Mouse (Mus musculus) embryonic facial prominence, embryonic 12.5 days (tissue): ENCODE data around the gene Enpp4. TPM values are rescaled to one million over a fixed set of nuclear protein-coding genes. Genes with fewer than 3 reads are reported as not detected.

Source experiments
- ATAC-seq: fragments of 200-750 bp; cut with Nextera tagmentation; 2 replicates; pipeline ENCODE4 v1.8.0; 2017; ENCODE audit not compliant: insufficient number of reproducible peaks, insufficient read depth, low FRiP score, low TSS enrichment
- H3K27ac ChIP-seq: fragments of 300-500 bp; sonication (generic); 2 replicates; pipeline ENCODE4 v1.5.1; 2016; ENCODE audit warnings: mild to moderate bottlenecking
- H3K27me3 ChIP-seq: fragments of 300-500 bp; sonication (generic); 2 replicates; pipeline ENCODE4 v1.6.1; 2016; ENCODE audit warnings: mild to moderate bottlenecking, moderate library complexity
- H3K36me3 ChIP-seq: fragments of 300-500 bp; sonication (generic); 2 replicates; pipeline ENCODE4 v1.6.1; 2016; ENCODE audit warnings: mild to moderate bottlenecking
- H3K4me1 ChIP-seq: fragments of 300-500 bp; sonication (generic); 2 replicates; pipeline ENCODE4 v1.6.1; 2016
- H3K4me2 ChIP-seq: fragments of 300-500 bp; sonication (generic); replicated peaks from 2 replicates; pipeline ENCODE4 v1.6.1; 2016; ENCODE audit warnings: mild to moderate bottlenecking, moderate library complexity
- H3K4me3 ChIP-seq: fragments of 300-500 bp; sonication (generic); 2 replicates; pipeline ENCODE4 v1.5.1; 2016; ENCODE audit warnings: mild to moderate bottlenecking
- H3K9ac ChIP-seq: fragments of 300-500 bp; sonication (generic); 2 replicates; pipeline ENCODE4 v1.6.1; 2016; ENCODE audit warnings: mild to moderate bottlenecking, moderate library complexity
- H3K9me3 ChIP-seq: fragments of 300-500 bp; sonication (generic); 2 replicates; pipeline ENCODE4 v1.6.1; 2016; ENCODE audit warnings: mild to moderate bottlenecking, moderate library complexity
- WGBS: fragments of 180-500 bp; shearing (Covaris S2); methylation state at CpG from one replicate; pipeline ENCODE4 v1.1.7; 2016; 5-methylcytosine and 5-hydroxymethylcytosine counted together
- polyA plus RNA-seq: library from polyadenylated mRNA; unstranded; fragments of >200 nt; fragmentation: Nextera tagmentation; extraction: Ambion mirVana; gene quantifications from 2 replicates; pipeline ENCODE4 v1.2.1, GENCODE M21; 2016

Enpp4 gene
- polyA plus RNA-seq, 1 experiment from 2014 or later = 4.8 TPM

DNA sequence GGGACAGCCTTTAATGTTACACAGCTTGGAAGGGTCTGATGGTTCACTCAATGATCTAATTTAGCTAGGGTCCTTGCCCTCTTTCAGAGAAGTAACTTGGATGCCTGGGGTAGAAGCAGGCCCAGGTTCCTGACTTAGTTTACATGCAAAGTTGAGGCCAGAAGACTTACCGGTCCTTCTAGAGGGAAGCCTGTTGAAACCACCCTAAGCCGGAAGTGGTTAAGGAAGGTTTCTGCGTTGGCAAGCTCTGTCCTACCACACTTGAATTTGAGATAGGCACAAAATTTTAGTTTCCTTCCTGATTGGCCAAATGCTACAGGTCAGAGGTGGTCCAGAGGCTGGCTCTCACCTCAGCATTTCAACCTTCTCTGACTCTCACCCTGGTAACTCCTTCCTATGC is 17.4 kb downstream of the Enpp4 start:
- ATAC-seq = no peak
- H3K27ac ChIP-seq = no peak overlapping the region
- no peaks in the 10 kb centered on the region for H3K27me3 ChIP-seq
- H3K9me3 ChIP-seq = no peaks in the 10 kb centered on the region
- no peaks in the 10 kb centered on the region for H3K36me3 ChIP-seq
- no peak overlapping the region for H3K4me3 ChIP-seq
- WGBS = 90% methylated on average over 3 of the region's 3 CpGs
- no peak overlapping the region for H3K4me2 ChIP-seq
- H3K4me1 ChIP-seq = no peaks in the 10 kb centered on the region
- no peak overlapping the region for H3K9ac ChIP-seq

DNA sequence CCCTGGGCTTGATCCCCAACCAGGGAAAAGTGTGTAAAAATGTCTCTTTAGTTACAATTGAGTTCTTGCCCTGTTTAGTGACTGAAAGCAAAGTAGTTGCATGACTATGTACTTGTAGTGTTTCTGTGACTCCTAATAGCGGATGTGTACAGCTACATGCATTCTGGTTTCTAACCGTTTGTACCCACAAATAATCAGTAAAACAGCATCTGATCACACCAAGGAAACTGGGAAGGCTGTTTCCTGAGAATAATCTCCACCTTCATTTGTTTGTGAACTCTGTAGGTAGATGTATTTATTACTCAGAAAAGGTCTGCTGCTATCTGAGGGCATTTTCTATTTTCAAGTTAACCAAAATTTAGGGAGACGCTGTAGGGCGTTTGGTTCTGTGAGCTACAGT is 22.5 kb downstream of the Enpp4 start:
- Histone ChIP-seq H3K9ac (no peak overlapping the region), H3K4me2 (no peak overlapping the region), H3K4me1 (no peaks in the 10 kb centered on the region), H3K9me3 (no peaks in the 10 kb centered on the region), H3K27me3 (no peaks in the 10 kb centered on the region), H3K4me3 (no peak overlapping the region), H3K27ac (no peak overlapping the region), H3K36me3 (no peaks in the 10 kb centered on the region)
- no peak for ATAC-seq
- 85% methylated on average over 4 of the region's 4 CpGs for WGBS

DNA sequence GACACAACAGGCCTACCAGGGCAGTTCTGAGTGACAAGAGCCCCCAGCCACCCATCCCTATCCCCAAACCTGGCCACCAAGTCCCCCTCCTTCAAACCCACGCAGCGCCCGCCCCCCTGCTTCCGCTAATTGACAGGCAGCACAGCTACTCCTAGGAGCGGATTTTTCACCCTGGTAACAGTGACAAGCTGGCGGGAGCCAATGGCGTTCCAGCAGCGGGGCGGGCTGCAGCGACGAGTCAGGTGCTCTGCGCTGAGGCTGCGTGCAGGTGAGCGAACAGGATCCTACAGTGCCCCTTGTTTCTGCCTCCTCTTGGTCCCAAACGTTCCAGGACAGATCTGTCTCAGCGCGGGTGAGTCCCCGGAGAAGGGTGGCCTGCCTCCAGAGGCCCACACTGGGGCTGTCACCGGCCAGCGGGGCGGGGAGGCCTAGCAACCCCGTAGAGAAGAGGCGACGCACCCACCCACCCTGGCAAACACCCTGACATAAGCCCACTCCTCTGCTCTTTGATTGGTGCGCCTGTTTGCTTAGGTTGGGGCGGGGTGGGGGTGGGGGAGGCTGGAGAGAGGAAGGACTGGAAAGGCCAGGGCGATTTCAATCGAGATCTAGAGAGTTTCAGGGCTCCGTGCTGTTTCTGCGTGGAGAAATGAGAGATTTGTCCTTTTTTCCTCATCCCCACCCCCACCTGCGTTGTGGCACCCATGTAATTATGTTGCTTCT is 26.8 kb downstream of the Enpp4 start, which contains the start of gene Enpp5:
Enpp5 (plus strand) TSS at position 183 of the 720 bp plus-strand sequence.
- no peaks in the 10 kb centered on the region for H3K36me3 ChIP-seq
- ATAC-seq = peak; percentile 92
- H3K4me2 ChIP-seq = peak within 1 kb of the TSS; percentile 96
- H3K4me3 ChIP-seq = peak within 1 kb of the TSS; percentile 68
- H3K27ac ChIP-seq = no peak within 1 kb of the TSS
- H3K9ac ChIP-seq = peak within 1 kb of the TSS; percentile 58
- no peaks in the 10 kb centered on the region for H3K4me1 ChIP-seq
- H3K9me3 ChIP-seq = no peaks in the 10 kb centered on the region
- peaks cover 4% of the 10 kb centered on the region; the same call in 1 of the 2 replicates for H3K27me3 ChIP-seq
- WGBS = under 1% methylated on average over 31 of the region's 31 CpGs

DNA sequence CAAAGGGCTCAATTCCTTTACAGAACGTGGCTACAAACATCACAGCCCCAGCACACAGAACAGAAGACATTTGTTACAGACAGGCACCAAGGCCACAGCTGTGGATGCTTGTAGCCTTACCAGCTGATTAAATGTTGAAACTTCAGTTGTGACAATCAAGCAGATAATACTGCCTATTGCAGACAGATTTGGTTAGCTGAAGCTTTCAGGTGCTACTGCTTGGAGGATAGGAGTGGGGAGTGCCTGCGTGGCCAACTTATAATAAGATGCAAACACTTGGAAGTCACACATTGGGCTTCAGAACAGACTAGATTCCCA is 27.8 kb downstream of the Enpp4 start:
- WGBS = 65% methylated on average over 2 of the region's 2 CpGs
- ATAC-seq = no peak

DNA sequence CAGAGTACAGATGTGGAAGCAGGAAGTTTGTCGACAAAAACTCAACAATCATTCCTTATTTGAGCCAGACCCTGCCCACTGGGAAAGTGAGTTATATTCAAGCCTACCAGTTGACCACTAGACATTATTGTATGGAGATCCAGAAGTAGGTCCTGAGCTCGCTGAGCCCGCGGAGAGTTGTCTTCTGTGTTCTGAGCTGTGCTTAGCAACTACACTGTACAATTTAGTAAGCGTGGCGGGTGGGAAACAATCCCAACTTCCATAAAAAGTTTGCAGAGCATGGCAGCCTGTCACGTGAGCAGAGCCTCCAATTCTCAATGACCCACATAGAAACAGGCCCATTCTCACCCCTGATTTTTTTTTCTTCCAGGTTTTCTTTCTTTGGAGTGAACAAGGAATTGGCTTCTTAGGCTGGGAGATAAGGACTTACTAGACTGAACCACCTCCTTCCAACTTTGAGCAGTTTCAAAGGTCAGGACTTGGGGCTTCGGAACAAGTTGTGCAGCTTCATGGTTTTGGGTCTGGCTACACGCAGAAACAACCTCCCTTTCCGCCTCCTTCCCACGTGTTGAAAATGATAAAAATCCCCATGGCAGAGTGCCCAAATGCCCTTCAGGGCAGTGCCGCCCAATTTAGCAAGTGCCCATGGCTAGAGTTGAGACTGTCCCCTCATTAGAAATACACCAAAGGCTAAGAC is 28.3 kb downstream of the Enpp4 start:
- ATAC-seq = no peak
- WGBS = 83% methylated on average over 12 of the region's 12 CpGs

More for the DNA sequence above, 27.8 kb downstream of the Enpp4 start:
- H3K9me3 ChIP-seq = no peaks in the 10 kb centered on the region
- H3K4me3 ChIP-seq = no peak overlapping the region
- no peak overlapping the region for H3K9ac ChIP-seq
- H3K4me1 ChIP-seq = no peaks in the 10 kb centered on the region
- H3K36me3 ChIP-seq = no peaks in the 10 kb centered on the region
- no peak overlapping the region for H3K4me2 ChIP-seq
- no peak overlapping the region for H3K27ac ChIP-seq
- peaks cover 4% of the 10 kb centered on the region; the same call in 1 of the 2 replicates for H3K27me3 ChIP-seq

DNA sequence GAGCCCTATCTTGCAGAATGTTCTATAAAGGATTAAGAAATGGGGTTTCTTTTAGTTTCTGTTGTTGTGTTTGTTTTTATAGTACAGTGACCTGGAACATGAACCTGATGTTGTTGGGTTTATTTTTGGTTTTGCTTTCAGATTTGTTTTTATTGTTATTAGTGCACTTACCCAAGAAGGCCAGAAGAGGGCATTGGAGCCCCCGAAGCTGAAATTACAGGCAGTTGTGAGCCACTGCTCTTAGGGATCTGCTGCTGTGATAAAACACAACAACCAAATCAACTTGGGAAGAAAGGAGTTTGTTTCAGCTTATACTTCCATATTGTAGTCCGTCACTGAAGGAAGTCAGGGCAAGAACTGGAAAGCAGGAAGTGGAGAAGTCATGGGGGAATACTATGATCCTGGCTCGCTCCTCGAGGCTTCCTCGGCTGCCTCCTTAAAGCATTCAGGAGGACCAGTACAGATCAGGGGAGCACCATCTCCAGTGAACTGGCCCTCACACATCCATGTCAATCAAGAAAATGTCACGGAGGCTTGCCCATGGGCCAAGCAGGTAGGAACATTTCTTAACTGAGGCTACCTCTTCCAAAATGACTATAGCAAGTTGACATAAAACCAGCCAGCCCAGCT is 29.4 kb downstream of the Enpp4 start:
- no peaks in the 10 kb centered on the region for H3K36me3 ChIP-seq
- H3K27ac ChIP-seq = no peak overlapping the region
- no peak overlapping the region for H3K4me2 ChIP-seq
- no peaks in the 10 kb centered on the region for H3K9me3 ChIP-seq
- no peak overlapping the region for H3K9ac ChIP-seq
- no peak for ATAC-seq
- no peak overlapping the region for H3K4me3 ChIP-seq
- 55% methylated on average over 6 of the region's 6 CpGs for WGBS
- no peaks in the 10 kb centered on the region for H3K4me1 ChIP-seq
- peaks cover 4% of the 10 kb centered on the region; the same call in 1 of the 2 replicates for H3K27me3 ChIP-seq

More for the DNA sequence above, 28.3 kb downstream of the Enpp4 start:
- no peaks in the 10 kb centered on the region for H3K36me3 ChIP-seq
- no peaks in the 10 kb centered on the region for H3K9me3 ChIP-seq
- no peaks in the 10 kb centered on the region for H3K4me1 ChIP-seq
- no peak overlapping the region for H3K27ac ChIP-seq
- peaks cover 4% of the 10 kb centered on the region; the same call in 1 of the 2 replicates for H3K27me3 ChIP-seq
- H3K4me2 ChIP-seq = no peak overlapping the region
- H3K4me3 ChIP-seq = no peak overlapping the region
- no peak overlapping the region for H3K9ac ChIP-seq

DNA sequence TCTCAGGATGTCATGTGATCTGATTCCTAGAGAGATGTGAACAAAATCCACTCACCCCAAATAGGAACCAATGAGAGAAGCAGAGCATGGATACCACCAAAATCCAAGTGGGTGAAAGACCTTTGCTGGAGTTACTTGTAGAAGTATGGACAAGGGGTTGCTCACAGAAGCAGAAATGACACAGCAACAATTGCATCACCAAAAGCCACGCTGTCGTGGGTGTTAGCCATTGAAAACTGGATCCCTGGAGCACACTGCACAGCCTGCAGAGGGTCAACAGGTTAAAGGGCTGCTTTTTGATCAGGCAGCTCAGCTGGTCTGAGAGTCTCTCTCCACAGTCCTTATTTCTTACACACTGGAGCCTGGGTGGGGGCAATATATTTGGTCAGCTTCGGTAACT is 30.0 kb downstream of the Enpp4 start:
- Histone ChIP-seq H3K9ac (no peak overlapping the region), H3K4me1 (no peaks in the 10 kb centered on the region), H3K9me3 (no peaks in the 10 kb centered on the region), H3K27me3 (peaks cover 4% of the 10 kb centered on the region; the same call in 1 of the 2 replicates), H3K4me2 (no peak overlapping the region), H3K36me3 (no peaks in the 10 kb centered on the region), H3K4me3 (no peak overlapping the region), H3K27ac (no peak overlapping the region)
- ATAC-seq = no peak
- 79% methylated on average over 3 of the region's 3 CpGs for WGBS

DNA sequence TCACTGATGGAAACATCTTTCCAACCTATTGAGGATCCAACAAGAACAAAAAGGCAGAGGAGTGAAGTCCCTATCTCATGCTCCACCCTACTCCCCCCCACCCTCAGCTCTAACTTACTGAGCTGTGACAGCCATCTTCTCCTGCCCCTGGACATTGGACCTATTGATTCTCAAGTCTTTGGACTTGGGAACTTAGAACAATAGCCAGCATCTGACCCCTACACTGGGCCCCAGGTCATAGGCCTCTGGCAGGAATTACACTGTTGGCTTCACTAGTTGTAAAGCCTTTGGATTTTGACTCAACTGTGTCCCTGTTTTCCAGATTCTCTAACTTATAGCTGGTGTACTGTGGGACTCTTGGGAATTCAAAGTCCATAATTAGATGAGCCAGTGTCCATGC is 33.9 kb downstream of the Enpp4 start:
- no peak for ATAC-seq
- Histone ChIP-seq H3K27ac (no peak overlapping the region), H3K9ac (no peak overlapping the region), H3K4me1 (no peaks in the 10 kb centered on the region), H3K4me3 (no peak overlapping the region), H3K36me3 (no peaks in the 10 kb centered on the region), H3K4me2 (no peak overlapping the region), H3K9me3 (no peaks in the 10 kb centered on the region), H3K27me3 (no peaks in the 10 kb centered on the region)

DNA sequence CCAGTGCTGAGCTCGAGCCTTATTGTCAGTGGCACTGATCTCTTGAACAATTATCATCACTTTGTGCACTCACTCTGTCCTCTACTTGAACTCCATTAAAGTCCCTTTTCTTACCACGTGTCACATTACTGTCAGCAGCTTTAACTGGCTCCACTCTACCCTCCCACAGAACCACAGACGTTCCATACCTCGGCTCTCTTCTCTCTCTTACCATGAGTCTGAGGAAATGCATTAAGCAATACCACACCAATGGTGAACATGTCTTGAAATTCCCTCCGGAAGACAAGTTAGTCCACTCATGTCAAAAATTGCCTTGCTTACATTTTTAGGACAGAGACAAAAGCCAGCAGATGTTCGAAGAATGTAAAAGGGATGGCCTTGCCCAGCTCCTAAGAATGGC is 36.7 kb downstream of the Enpp4 start:
- Histone ChIP-seq H3K4me3 (no peak overlapping the region), H3K9ac (no peak overlapping the region), H3K9me3 (no peaks in the 10 kb centered on the region), H3K36me3 (no peaks in the 10 kb centered on the region), H3K4me1 (no peaks in the 10 kb centered on the region), H3K4me2 (no peak overlapping the region), H3K27ac (no peak overlapping the region), H3K27me3 (no peaks in the 10 kb centered on the region)
- ATAC-seq = no peak
- WGBS = 68% methylated on average over 6 of the region's 6 CpGs

DNA sequence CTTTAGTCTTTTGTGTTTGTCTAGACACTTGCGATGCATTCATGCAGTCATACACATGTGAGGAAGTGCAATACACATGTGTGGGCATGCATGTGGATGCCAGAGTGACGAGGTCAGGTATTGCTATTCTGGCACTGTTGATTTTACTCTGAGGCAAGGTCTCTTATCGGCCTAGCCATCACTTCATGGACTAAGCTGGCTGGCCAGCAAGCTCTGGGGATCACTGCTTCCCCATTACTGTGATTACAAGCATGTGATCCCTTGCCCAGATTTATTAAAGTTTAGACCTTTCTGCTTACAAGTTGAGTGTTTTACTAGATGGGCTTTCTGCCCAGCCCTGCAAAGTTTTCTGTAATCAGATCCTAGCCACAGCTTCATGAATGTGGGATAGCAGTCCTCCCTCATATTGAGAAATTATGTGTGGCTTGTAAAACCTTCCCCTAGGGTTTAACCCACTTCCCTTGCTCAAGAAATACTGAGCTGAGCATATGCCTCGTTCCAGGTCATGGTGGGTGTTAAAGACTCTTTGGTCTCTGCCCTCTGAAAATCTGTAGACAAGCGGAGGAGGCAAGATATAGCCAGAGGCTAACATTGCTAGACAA is 44.2 kb downstream of the Enpp4 start:
- H3K4me1 ChIP-seq = no peaks in the 10 kb centered on the region
- no peak overlapping the region for H3K27ac ChIP-seq
- no peak overlapping the region for H3K4me2 ChIP-seq
- H3K36me3 ChIP-seq = no peaks in the 10 kb centered on the region
- no peaks in the 10 kb centered on the region for H3K27me3 ChIP-seq
- no peaks in the 10 kb centered on the region for H3K9me3 ChIP-seq
- no peak overlapping the region for H3K4me3 ChIP-seq
- ATAC-seq = no peak
- no peak overlapping the region for H3K9ac ChIP-seq
- WGBS = 61% methylated on average over 5 of the region's 5 CpGs

DNA sequence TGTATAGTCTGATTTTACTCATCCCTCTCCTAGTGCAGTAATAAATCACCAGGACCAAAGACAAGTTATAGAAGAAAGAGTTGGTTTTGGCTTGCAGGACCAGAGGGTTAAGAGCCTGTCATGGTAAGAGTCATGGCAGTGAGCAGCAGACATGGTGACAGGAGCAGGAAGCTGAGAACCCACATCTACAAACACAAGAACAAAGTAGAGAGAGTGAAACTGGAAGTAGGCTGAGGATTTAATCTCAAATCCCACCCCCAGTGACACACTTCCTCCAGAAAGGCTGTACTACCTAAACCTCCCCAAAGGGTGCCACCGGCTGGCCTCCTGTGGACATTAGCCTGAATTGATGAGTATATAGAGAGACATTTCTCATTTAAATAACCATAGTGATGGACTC is 44.8 kb downstream of the Enpp4 start:
- H3K9me3 ChIP-seq = no peaks in the 10 kb centered on the region
- WGBS = 79% methylated on average over 1 of the region's 1 CpGs

DNA sequence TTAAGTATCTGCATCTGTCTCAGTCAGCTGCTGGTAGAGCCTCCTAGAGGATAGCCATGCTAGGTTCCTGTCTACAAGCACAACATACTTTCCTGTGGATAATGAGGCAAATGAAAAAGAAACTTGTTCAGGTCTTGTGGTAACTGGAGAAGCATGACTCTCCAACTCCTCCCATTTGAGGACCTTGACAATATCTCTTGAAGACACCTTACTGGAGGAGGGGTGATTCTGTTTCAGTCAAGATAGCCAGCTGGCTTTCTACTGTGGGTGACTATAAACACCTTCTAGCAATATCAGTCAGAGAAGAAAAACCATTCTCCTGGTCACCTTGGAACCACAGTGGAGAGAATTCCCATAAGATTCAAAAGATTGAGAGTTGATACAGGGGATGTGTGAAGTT is 47.5 kb downstream of the Enpp4 start:
- ATAC-seq = no peak

More for the DNA sequence above, 44.8 kb downstream of the Enpp4 start:
- ATAC-seq = no peak
- Histone ChIP-seq H3K4me1 (no peaks in the 10 kb centered on the region), H3K9ac (no peak overlapping the region), H3K4me3 (no peak overlapping the region), H3K4me2 (no peak overlapping the region), H3K36me3 (no peaks in the 10 kb centered on the region), H3K27me3 (no peaks in the 10 kb centered on the region), H3K27ac (no peak overlapping the region)

More for the DNA sequence above, 47.5 kb downstream of the Enpp4 start:
- Histone ChIP-seq H3K27me3 (no peaks in the 10 kb centered on the region), H3K9me3 (no peaks in the 10 kb centered on the region), H3K27ac (no peak overlapping the region), H3K4me1 (no peaks in the 10 kb centered on the region), H3K4me3 (no peak overlapping the region), H3K9ac (no peak overlapping the region), H3K4me2 (no peak overlapping the region), H3K36me3 (no peaks in the 10 kb centered on the region)
